Mouse (Mus musculus): ENCODE measurements around the gene Pon1.

- no peak for TF ChIP-seq CTCF (IDR thresholded peaks at IDR 0.05; ENCODE audit: low read depth, low read length)
- no peak for TF ChIP-seq POLR2A (IDR thresholded peaks at IDR 0.05; ENCODE audit: borderline replicate concordance, low read depth, low read length)
These were observed 13.1 kb downstream of the Pon1 start for GRCm38 (mm10) chr6:5180645-5181044.

Measured in bone marrow macrophage, adult 2 months (primary cell).